Mouse (Mus musculus) stomach, embryonic 14.5 days (tissue): ENCODE results near the gene Inpp5b. TPM values are rescaled to one million over a fixed set of nuclear protein-coding genes. Genes with fewer than 3 reads are reported as not detected.

Experiments used
- ATAC-seq: fragments of 200-750 bp; cut with Nextera tagmentation; 2 replicates; pipeline ENCODE4 v1.8.0; 2017; ENCODE audit warnings: low read depth, moderate TSS enrichment; ENCODE audit not compliant: insufficient number of reproducible peaks, insufficient read depth, low FRiP score
- H3K27ac ChIP-seq: fragments of 300-500 bp; sonication (generic); 2 replicates; pipeline ENCODE4 v1.5.1; 2014; ENCODE audit warnings: mild to moderate bottlenecking, low read length, moderate library complexity, mixed read lengths
- H3K27me3 ChIP-seq: fragments of 300-500 bp; sonication (generic); 2 replicates; pipeline ENCODE4 v1.6.1; 2014; ENCODE audit warnings: low read length, control low read depth, mixed read lengths; ENCODE audit not compliant: control insufficient read depth, insufficient read depth
- H3K36me3 ChIP-seq: fragments of 300-500 bp; sonication (generic); 2 replicates; pipeline ENCODE4 v1.6.1; 2014; ENCODE audit warnings: mild to moderate bottlenecking, control low read depth, low read length, moderate library complexity, mixed read lengths; ENCODE audit not compliant: control insufficient read depth, insufficient read depth
- H3K4me1 ChIP-seq: fragments of 300-500 bp; sonication (generic); 2 replicates; pipeline ENCODE4 v1.6.1; 2014; ENCODE audit warnings: low read length, control low read depth, mixed read lengths; ENCODE audit not compliant: control insufficient read depth, insufficient read depth
- H3K4me2 ChIP-seq: fragments of 300-500 bp; sonication (generic); replicated peaks from 2 replicates; pipeline ENCODE4 v1.6.1; 2014; ENCODE audit warnings: low read depth, low read length, control low read depth
- H3K4me3 ChIP-seq: fragments of 300-500 bp; sonication (generic); 2 replicates; pipeline ENCODE4 v1.5.1; 2014; ENCODE audit warnings: low read depth, low read length, control low read depth
- H3K9ac ChIP-seq: fragments of 300-500 bp; sonication (generic); replicated peaks from 2 replicates; pipeline ENCODE4 v1.6.1; 2014; ENCODE audit warnings: low read depth, mild to moderate bottlenecking, control low read depth, low read length, moderate library complexity, mixed read lengths
- H3K9me3 ChIP-seq: fragments of 300-500 bp; sonication (generic); 2 replicates; pipeline ENCODE4 v1.6.1; 2016; ENCODE audit warnings: low read depth, low read length, control low read depth; ENCODE audit not compliant: control insufficient read depth
- WGBS: fragments of 180-500 bp; shearing (Covaris S2); extraction: QIAGEN DNeasy Blood & Tissue Kit; methylation state at CpG from one replicate; pipeline ENCODE4 v1.1.7; 2014; 5-methylcytosine and 5-hydroxymethylcytosine counted together
- polyA plus RNA-seq: library from polyadenylated mRNA; unstranded; fragments of >200 nt; fragmentation: Nextera tagmentation; extraction: Ambion mirVana; gene quantifications from 2 replicates; pipeline ENCODE4 v1.2.1, GENCODE M21; 2014

Gene Inpp5b
- 27.4 and 31.1 TPM in 2 replicates for polyA plus RNA-seq

DNA sequence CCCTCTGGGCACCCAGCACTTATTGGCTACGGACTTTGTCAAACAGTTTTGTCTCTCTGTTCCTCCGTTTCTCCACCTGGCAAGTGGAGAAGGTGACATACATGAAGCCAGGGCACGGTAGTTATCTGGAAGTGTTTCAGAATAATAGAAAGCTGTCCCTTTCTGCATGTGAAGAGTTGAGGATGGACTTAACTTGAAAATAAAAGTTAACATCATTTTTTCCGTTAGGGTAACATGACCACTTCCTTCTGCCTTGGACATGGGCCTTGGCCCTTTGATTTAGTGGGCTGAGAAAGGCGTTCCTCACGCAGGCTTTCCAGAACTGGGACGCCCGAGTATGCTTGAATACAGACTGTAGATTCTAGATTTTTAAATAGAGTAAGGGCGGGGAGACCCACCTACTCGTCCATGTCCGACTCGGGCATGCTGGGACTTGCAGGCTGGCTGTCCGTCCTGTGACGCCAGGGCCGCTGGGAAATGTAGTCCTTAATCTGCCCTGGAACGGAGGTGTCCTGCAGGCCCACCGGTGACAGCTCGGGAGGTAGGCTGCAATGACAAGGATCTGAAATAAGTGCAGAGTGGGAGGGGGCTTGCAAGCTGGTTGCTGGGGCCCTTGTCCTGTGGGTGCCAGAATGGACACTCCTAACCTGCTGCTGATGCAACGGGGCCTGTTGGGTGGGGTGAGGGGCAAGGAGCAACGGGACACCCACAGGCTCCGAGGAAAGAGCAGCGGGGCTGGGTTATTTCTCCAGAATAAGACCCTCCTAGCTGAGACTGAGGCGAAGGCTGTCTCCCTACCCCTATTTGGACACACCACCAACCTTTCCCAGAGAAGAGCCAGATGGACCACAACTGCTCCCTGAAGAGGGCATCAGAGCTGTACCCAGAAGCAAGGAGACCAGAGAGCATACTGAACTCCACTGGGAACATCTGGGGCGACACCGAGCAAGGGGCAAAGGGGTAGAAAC lies at the start of gene Inpp5b:
Gene Inpp5b (plus strand): TSS at position 475 of the 968 bp plus-strand sequence.
- peaks cover 3% of the 10 kb centered on the region; the same call in 1 of the 2 replicates for H3K36me3 ChIP-seq
- whole genome bisulfite sequencing: 14% methylated on average over 25 of the region's 25 CpGs
- H3K4me3 ChIP-seq: peak within 1 kb of the TSS; percentile 57
- no peak within 1 kb of the TSS for H3K27ac ChIP-seq
- 0 out of 2 replicates have a peak, but pooled peaks cover 3% of the 10 kb centered on the region for H3K4me1 ChIP-seq
- peak; percentile 91; the same call in 1 of the 2 replicates for ATAC-seq
- peak within 1 kb of the TSS; percentile 48 for H3K9ac ChIP-seq
- peak within 1 kb of the TSS; percentile 57 for H3K4me2 ChIP-seq
- no peaks in the 10 kb centered on the region for H3K9me3 ChIP-seq
- no peaks in the 10 kb centered on the region for H3K27me3 ChIP-seq

- Histone ChIP-seq H3K9ac (peak overlapping the region; percentile 71; the same call in 1 of the 2 replicates), H3K4me2 (peak overlapping the region; percentile 53), H3K9me3 (no peaks in the 10 kb centered on the region), H3K27me3 (no peaks in the 10 kb centered on the region), H3K4me3 (peak overlapping the region; percentile 66), H3K4me1 (peaks cover 8% of the 10 kb centered on the region; the same call in 1 of the 2 replicates), H3K36me3 (no peaks in the 10 kb centered on the region), H3K27ac (no peak overlapping the region)
- no peak for ATAC-seq
- WGBS: 45% methylated on average over 3 of the region's 3 CpGs
Observed at GRCm38 (mm10) chr4:124692416-124692861, 49.2 kb upstream of the Inpp5b start.

DNA sequence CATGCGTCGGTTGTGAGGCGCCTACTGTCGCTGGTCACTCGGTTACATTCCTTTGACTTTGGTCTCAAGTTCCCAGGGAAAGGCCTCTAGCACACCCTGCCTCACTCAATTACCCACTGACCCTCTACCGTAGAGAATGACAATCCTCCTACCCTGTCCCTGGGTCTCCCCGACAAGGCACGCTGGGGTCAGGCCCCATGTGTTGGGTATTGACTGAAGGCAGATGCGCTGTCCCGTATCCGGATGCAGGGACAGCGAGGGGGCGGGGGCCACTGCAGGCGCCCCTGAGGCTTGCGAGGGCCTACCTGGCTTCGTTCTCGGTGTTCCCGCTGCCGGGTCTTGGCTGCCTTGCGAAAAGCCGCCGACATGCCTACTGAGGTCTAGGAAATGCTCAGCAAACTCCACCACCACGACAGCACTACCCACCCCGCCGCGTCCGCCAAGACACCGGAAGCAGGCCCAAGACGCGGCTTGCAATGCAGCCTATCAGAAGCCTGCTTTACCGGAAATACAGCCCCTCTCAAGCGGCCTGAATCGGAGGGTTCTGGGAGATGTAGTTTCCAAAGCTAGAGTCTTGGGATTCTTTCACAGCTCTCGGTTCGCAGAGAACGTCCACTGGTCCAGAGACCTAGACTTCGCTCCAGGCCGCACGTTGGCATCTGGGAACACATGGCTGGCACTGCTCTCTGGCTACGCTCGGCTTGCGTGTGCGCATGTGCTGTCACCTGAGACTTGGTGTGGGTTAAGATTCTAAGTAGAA lies 48.3 kb upstream of the Inpp5b start, which contains the start of gene Utp11:
Gene Utp11 (minus strand): TSS at position 466 of the 760 bp plus-strand sequence.
- Histone ChIP-seq H3K9me3 (no peaks in the 10 kb centered on the region), H3K4me3 (peak within 1 kb of the TSS; percentile 66), H3K4me2 (peak within 1 kb of the TSS; percentile 57), H3K27ac (peak within 1 kb of the TSS; percentile 68), H3K27me3 (no peaks in the 10 kb centered on the region), H3K9ac (peak within 1 kb of the TSS; percentile 71), H3K36me3 (no peaks in the 10 kb centered on the region), H3K4me1 (peaks cover 8% of the 10 kb centered on the region; the same call in 1 of the 2 replicates)
- peak; percentile 92 for ATAC-seq
- 1% methylated on average over 43 of the region's 43 CpGs for WGBS

- H3K4me2 ChIP-seq: no peak overlapping the region
- no peaks in the 10 kb centered on the region for H3K9me3 ChIP-seq
- H3K27ac ChIP-seq: no peak overlapping the region
- no peaks in the 10 kb centered on the region for H3K36me3 ChIP-seq
- WGBS: 83% methylated on average over 2 of the region's 2 CpGs
- H3K4me3 ChIP-seq: no peak overlapping the region
- H3K9ac ChIP-seq: no peak overlapping the region
- ATAC-seq: no peak
- H3K27me3 ChIP-seq: no peaks in the 10 kb centered on the region
- H3K4me1 ChIP-seq: peaks cover 10% of the 10 kb centered on the region
Observed at GRCm38 (mm10) chr4:124694572-124694971, 47.1 kb upstream of the Inpp5b start.

DNA sequence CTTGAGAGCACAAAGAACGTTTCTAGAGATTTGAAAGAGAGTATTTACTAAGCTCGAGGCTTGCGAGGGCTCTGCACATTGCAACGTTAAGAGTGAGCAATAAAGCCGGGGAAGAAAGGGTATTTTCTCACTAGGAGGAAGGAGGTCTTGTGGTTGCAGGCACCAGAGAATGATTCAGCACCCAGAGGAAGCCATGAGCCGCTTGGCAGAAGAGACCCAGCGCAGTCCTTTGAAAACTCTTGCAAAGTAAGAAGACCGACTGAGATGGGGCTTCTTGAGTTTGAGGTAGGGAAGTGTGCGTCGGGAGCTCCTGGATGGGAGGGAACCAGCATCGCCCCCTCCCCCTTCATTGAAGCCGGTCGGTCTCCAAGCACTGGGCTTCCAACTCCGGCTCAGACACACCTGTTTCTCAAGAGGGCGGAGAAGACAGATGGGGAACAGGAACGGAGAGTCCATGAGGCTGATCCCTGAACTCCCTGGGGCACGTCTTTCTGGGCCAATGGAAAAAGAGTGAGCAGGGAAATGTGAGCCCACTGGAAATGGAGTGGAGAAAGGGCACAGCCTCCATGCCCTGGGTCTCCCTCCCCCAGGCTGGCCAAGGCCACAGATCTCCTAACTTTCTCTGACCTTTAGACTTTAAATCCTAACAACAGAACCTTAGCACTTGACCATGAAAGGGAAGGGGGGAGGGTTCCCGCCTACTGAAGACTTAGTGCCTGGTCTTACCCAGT lies 45.7 kb upstream of the Inpp5b start:
- Histone ChIP-seq H3K9ac (no peak overlapping the region), H3K4me2 (peak overlapping the region; percentile 12; the same call in 1 of the 2 replicates), H3K9me3 (no peaks in the 10 kb centered on the region), H3K4me1 (peaks cover 14% of the 10 kb centered on the region), H3K27ac (no peak overlapping the region), H3K4me3 (no peak overlapping the region), H3K27me3 (no peaks in the 10 kb centered on the region), H3K36me3 (no peaks in the 10 kb centered on the region)
- ATAC-seq: no peak
- WGBS: 12% methylated on average over 18 of the region's 18 CpGs

- H3K9ac ChIP-seq: peak overlapping the region; percentile 85; the same call in 1 of the 2 replicates
- peaks cover 30% of the 10 kb centered on the region for H3K4me1 ChIP-seq
- no peaks in the 10 kb centered on the region for H3K27me3 ChIP-seq
- ATAC-seq: no peak
- peak overlapping the region; percentile 74 for H3K4me2 ChIP-seq
- 25% methylated on average over 6 of the region's 6 CpGs for WGBS
- peak overlapping the region; percentile 94 for H3K27ac ChIP-seq
- peak overlapping the region; percentile 84 for H3K4me3 ChIP-seq
- H3K9me3 ChIP-seq: no peaks in the 10 kb centered on the region
- H3K36me3 ChIP-seq: no peaks in the 10 kb centered on the region
Observed at GRCm38 (mm10) chr4:124699791-124700190, 41.9 kb upstream of the Inpp5b start.

DNA sequence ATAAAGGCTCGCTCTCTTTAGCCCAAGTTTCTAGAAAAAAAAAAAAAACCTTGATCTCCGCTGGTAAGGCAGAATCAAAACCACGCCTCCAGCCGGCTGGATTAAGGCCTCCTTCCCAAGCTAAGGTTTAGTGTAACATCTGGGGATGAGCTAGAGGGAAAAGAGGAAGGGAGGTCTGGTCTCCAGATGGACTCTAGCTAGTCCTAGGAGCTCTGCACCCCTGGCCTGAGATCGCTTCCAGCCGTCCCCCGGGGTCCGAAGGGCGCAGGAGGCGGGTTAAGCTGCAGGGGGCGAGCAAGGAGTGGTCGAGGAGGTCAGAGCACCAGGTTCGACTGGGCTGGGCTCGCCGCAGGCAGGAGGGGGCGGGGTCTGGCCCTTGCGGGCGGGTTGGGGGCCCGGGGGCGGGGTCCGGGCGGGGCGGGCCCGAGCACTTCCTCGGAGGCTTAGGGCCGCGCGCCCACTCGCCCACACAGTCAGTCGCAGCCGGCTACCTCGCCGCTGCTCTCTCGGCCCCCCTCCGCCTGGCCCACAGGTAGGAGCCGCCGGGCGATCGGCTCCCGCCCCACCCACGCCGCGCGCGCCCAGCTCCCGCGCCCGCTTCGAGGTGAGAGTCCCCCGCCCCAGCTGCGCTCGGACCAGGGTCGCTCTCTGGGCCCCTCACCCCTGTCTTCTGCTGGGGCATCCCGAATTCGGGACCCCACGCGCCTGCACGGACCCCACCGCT lies 41.2 kb upstream of the Inpp5b start, which contains the start of gene Fhl3:
Gene Fhl3 (plus strand): TSS at position 454 of the 724 bp plus-strand sequence.
- no peaks in the 10 kb centered on the region for H3K27me3 ChIP-seq
- H3K9me3 ChIP-seq: no peaks in the 10 kb centered on the region
- peak within 1 kb of the TSS; percentile 94 for H3K27ac ChIP-seq
- WGBS: 3% methylated on average over 47 of the region's 59 CpGs
- H3K36me3 ChIP-seq: no peaks in the 10 kb centered on the region; the same call in 1 of the 2 replicates
- peak within 1 kb of the TSS; percentile 84 for H3K4me3 ChIP-seq
- peak; percentile 73 for ATAC-seq
- H3K4me1 ChIP-seq: peaks cover 36% of the 10 kb centered on the region
- H3K4me2 ChIP-seq: peak within 1 kb of the TSS; percentile 74
- H3K9ac ChIP-seq: peak within 1 kb of the TSS; percentile 85
